Mouse (Mus musculus) lung, postnatal 0 days (tissue): ENCODE results near the gene Pik3cg.

ENCODE experiments used
- CTCF ChIP-seq: IDR thresholded peaks from 2 replicates; pipeline ENCODE4 v1.5.1; 2016; ENCODE audit warnings: antibody characterized with exemption, mild to moderate bottlenecking
- EP300 ChIP-seq: IDR thresholded peaks from 2 replicates; pipeline ENCODE4 v1.6.1; 2016; ENCODE audit warnings: antibody characterized with exemption, mild to moderate bottlenecking, control low read depth

DNA sequence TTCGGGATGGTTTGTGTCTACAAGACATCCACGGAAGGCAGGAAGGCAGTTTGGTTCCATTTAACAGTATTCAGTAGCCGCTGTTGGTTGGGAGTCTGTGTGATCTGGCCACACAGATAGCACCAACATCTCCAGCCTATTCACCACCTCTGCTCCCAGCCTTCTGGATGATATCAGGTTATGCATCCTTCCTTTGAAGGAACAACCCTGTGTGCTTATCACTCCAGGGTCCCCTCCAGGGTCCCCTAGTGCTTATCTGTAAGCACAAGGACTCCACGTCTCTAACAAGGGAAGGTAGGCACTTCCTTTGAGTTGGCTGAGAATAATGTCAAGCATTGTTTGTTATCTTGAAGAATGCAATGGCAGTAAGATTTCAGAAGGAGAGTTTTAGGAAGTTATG lies 65.3 kb downstream of the Pik3cg start:
- no peak for TF ChIP-seq CTCF
- TF ChIP-seq EP300: no peak
